Mouse (Mus musculus): ENCODE data around the gene Ndc1. TPM values are rescaled to one million over a fixed set of nuclear protein-coding genes. Genes with fewer than 3 reads are reported as not detected.
A peak's percentile ranks its signal among the peaks of the same experiment; 100 is the strongest.

Ndc1 gene
- polyA plus RNA-seq, 2 experiments: 9.6 to 17.2 TPM

DNA sequence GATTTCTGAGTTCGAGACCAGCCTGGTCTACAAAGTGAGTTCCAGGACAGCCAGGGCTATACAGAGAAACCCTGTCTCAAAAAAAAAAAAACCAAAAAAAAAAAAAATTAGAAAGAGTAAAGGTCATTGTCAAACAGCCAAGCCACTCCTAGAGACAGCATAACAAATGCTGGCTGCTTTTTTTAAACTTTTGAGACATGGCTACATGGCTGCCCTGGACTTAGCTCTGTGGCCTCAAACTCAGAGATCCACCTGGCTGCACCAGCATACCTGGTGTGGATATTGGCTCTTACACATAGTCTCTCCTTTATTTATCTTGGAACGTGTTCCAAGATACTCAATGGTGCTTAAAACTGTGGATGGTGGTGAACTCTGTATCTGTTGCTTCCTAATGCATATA lies 20.7 kb downstream of the Ndc1 start:
- WGBS (ENCODE audit: insufficient replicate concordance): 67% methylated on average over 2 of the region's 2 CpGs

DNA sequence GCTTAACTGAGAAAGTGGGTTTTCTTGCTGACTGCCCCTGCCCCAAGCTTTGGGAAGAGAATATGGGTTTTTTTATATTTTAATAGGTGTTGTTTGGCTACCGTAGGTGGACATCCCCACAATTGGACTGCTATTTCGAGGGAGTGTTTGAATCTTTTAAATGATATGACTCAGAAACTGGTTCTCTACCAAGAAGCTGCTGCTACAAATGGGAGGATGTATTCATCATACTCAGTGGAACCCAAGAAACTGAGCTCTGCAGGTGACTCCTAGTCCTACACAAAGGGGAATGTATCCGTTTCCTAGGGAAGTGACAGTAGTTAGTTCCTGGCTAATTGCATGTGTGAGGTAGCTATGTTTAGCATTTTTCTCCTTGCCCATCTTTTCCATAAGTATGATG lies 21.8 kb downstream of the Ndc1 start:
- H3K9me3 ChIP-seq (ENCODE audit: control insufficient read depth, low read length): no peaks in the 10 kb centered on the region
- no peaks in the 10 kb centered on the region for H3K4me1 ChIP-seq (replicated peaks; ENCODE audit: control insufficient read depth in 2 of 2, insufficient read depth in 2 of 2, low read length in 1 of 2)
- ATAC-seq (ENCODE audit: insufficient read depth) (no peak), DNase-seq (ENCODE audit: low read depth in 3 of 3, low spot score in 3 of 3) (no peak)
- H3K4me3 ChIP-seq (ENCODE audit: insufficient read depth in 1 of 2, low read depth in 2 of 2, low read length in 2 of 2): no peak overlapping the region
- H3K27me3 ChIP-seq (ENCODE audit: control insufficient read depth, insufficient read depth, low read length): no peaks in the 10 kb centered on the region
- no peak overlapping the region for H3K27ac ChIP-seq
- H3K4me2 ChIP-seq (ENCODE audit: low read depth): no peak overlapping the region
- no peak for TF ChIP-seq CTCF (IDR thresholded peaks at IDR 0.05; ENCODE audit: low read depth)
- TF ChIP-seq EP300 (IDR thresholded peaks at IDR 0.05; ENCODE audit: low read depth): no peak
- H3K9ac ChIP-seq (replicated peaks): no peak overlapping the region
- WGBS (ENCODE audit: insufficient replicate concordance): 75% methylated on average over 3 of the region's 3 CpGs
- H3K36me3 ChIP-seq (replicated peaks; ENCODE audit: control insufficient read depth, insufficient read depth, low read depth): peaks cover 64% of the 10 kb centered on the region

More for the DNA sequence above, 20.7 kb downstream of the Ndc1 start:
- Histone ChIP-seq H3K9me3 (ENCODE audit: control insufficient read depth, low read length) (no peaks in the 10 kb centered on the region), H3K9ac (replicated peaks) (no peak overlapping the region), H3K4me1 (replicated peaks; ENCODE audit: control insufficient read depth in 2 of 2, insufficient read depth in 2 of 2, low read length in 1 of 2) (no peaks in the 10 kb centered on the region), H3K4me2 (ENCODE audit: low read depth) (no peak overlapping the region), H3K36me3 (replicated peaks; ENCODE audit: control insufficient read depth, insufficient read depth, low read depth) (peaks cover 58% of the 10 kb centered on the region), H3K27me3 (ENCODE audit: control insufficient read depth, insufficient read depth, low read length) (no peaks in the 10 kb centered on the region), H3K27ac (no peak overlapping the region), H3K4me3 (ENCODE audit: insufficient read depth in 1 of 2, low read depth in 2 of 2, low read length in 2 of 2) (no peak overlapping the region)
- DNase-seq (ENCODE audit: low read depth in 3 of 3, low spot score in 3 of 3) (no peak), ATAC-seq (ENCODE audit: insufficient read depth) (no peak)
- TF ChIP-seq EP300 (IDR thresholded peaks at IDR 0.05; ENCODE audit: low read depth): no peak
- TF ChIP-seq CTCF (IDR thresholded peaks at IDR 0.05; ENCODE audit: low read depth): no peak

DNA sequence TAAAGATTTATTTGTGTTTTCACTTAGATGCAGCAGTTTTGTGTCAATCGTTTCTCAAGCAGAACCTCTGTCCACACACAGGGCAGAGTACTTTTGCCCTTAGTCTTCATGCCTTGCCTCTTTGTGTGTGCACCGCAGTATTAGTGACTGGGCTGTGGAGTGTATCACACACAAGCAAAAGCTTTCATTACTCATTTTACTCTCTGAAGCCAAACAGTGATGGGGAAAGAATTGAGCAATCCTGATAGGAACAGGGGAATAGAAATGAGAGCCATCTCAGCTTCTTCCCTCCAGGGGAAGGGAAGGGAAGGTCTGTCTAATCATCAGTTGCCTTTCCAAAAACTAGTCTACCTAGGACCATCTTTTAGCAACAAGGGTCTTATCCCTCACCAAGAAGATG lies 26.2 kb downstream of the Ndc1 start:
- ATAC-seq (ENCODE audit: insufficient read depth) (no peak), DNase-seq (ENCODE audit: low read depth in 3 of 3, low spot score in 3 of 3) (no peak)
- no peak overlapping the region for H3K4me3 ChIP-seq (ENCODE audit: insufficient read depth in 1 of 2, low read depth in 2 of 2, low read length in 2 of 2)
- no peaks in the 10 kb centered on the region for H3K9me3 ChIP-seq (ENCODE audit: control insufficient read depth, low read length)
- no peak overlapping the region for H3K27ac ChIP-seq
- no peak overlapping the region for H3K9ac ChIP-seq (replicated peaks)
- TF ChIP-seq CTCF (IDR thresholded peaks at IDR 0.05; ENCODE audit: low read depth) (no peak), EP300 (IDR thresholded peaks at IDR 0.05; ENCODE audit: low read depth) (no peak)
- H3K36me3 ChIP-seq (replicated peaks; ENCODE audit: control insufficient read depth, insufficient read depth, low read depth): peaks cover 45% of the 10 kb centered on the region
- WGBS (ENCODE audit: insufficient replicate concordance): 87% methylated on average over 2 of the region's 2 CpGs
- no peak overlapping the region for H3K4me2 ChIP-seq (ENCODE audit: low read depth)
- no peaks in the 10 kb centered on the region for H3K4me1 ChIP-seq (replicated peaks; ENCODE audit: control insufficient read depth in 2 of 2, insufficient read depth in 2 of 2, low read length in 1 of 2)
- no peaks in the 10 kb centered on the region for H3K27me3 ChIP-seq (ENCODE audit: control insufficient read depth, insufficient read depth, low read length)

DNA sequence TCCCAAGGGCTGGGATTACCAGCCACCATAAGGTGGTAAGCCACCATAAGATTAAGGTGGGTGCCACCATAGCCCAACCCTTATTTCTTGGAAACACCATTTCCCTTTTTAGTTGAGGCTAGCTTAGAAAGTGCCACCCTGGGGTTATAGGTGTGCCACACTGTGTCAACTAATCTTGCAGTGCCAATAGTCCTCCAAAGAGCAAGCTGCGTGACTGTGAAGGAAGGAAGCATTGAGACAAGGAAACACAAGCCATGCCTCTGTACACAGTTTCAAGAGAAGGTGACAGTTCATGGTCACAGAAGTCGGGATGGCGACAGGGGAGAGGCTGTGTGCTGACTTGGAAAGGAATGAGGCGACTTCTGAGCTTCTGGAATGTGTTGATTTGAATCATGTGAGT lies 52.6 kb downstream of the Ndc1 start:
- no peak overlapping the region for H3K27ac ChIP-seq
- TF ChIP-seq EP300 (IDR thresholded peaks at IDR 0.05; ENCODE audit: low read depth): no peak
- no peak for TF ChIP-seq CTCF (IDR thresholded peaks at IDR 0.05; ENCODE audit: low read depth)
- H3K27me3 ChIP-seq (ENCODE audit: control insufficient read depth, insufficient read depth, low read length): no peaks in the 10 kb centered on the region
- no peak for ATAC-seq (ENCODE audit: insufficient read depth)
- H3K36me3 ChIP-seq (replicated peaks; ENCODE audit: control insufficient read depth, insufficient read depth, low read depth): no peaks in the 10 kb centered on the region; the same call in none of the 2 replicates
- no peak overlapping the region for H3K9ac ChIP-seq (replicated peaks)
- no peak for DNase-seq (ENCODE audit: low read depth in 3 of 3, low spot score in 3 of 3)
- H3K9me3 ChIP-seq (ENCODE audit: control insufficient read depth, low read length): no peaks in the 10 kb centered on the region
- H3K4me3 ChIP-seq (ENCODE audit: insufficient read depth in 1 of 2, low read depth in 2 of 2, low read length in 2 of 2): no peak overlapping the region
- H3K4me2 ChIP-seq (ENCODE audit: low read depth): no peak overlapping the region
- no peaks in the 10 kb centered on the region; a peak in 2 of 4 replicates for H3K4me1 ChIP-seq (replicated peaks; ENCODE audit: control insufficient read depth in 2 of 2, insufficient read depth in 2 of 2, low read length in 1 of 2)
- WGBS (ENCODE audit: insufficient replicate concordance): 73% methylated on average over 4 of the region's 4 CpGs

DNA sequence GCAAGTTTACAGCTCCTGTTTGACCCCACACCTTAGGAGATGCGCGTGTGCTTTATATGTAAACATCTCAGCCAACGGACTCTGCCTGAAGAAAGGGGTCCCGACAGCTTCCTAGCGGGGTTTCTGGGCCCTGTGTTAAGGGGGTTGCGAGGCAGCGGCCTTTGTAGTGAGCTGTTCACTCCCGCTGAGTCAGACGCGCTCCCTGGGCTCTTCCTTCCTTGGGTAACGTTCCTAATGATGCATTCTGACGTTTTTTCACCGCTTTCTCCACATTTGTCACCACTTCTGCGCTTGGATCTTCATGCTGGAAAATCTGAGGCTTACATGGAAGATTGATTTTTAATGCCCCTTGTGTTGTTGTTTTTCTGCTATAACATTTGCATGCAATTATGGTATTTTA lies 54.1 kb downstream of the Ndc1 start:
- Histone ChIP-seq H3K36me3 (replicated peaks; ENCODE audit: control insufficient read depth, insufficient read depth, low read depth) (no peaks in the 10 kb centered on the region; the same call in 1 of the 2 replicates), H3K9ac (replicated peaks) (peak overlapping the region; percentile 23), H3K4me1 (replicated peaks; ENCODE audit: control insufficient read depth in 2 of 2, insufficient read depth in 2 of 2, low read length in 1 of 2) (no peaks in the 10 kb centered on the region; a peak in 2 of 4 replicates), H3K4me2 (ENCODE audit: low read depth) (peak overlapping the region; percentile 63), H3K4me3 (ENCODE audit: insufficient read depth in 1 of 2, low read depth in 2 of 2, low read length in 2 of 2) (peak overlapping the region; percentile 24 to 34; a peak in 3 of 4 replicates), H3K27me3 (ENCODE audit: control insufficient read depth, insufficient read depth, low read length) (no peaks in the 10 kb centered on the region), H3K9me3 (ENCODE audit: control insufficient read depth, low read length) (no peaks in the 10 kb centered on the region), H3K27ac (no peak overlapping the region)
- no peak for ATAC-seq (ENCODE audit: insufficient read depth)
- no peak for TF ChIP-seq CTCF (IDR thresholded peaks at IDR 0.05; ENCODE audit: low read depth)
- no peak for TF ChIP-seq EP300 (IDR thresholded peaks at IDR 0.05; ENCODE audit: low read depth)
- 5% methylated on average over 14 of the region's 14 CpGs for WGBS (ENCODE audit: insufficient replicate concordance)
- DNase-seq (ENCODE audit: low read depth in 3 of 3, low spot score in 3 of 3): no peak

Measured in liver, embryonic 14.5 days (tissue).